Mouse (Mus musculus) heart, embryonic 14.5 days (tissue): Measurements from ENCODE around the gene Cacng6. TPM values are rescaled to one million over a fixed set of nuclear protein-coding genes. Genes with fewer than 3 reads are reported as not detected.

ENCODE experiments used
- ATAC-seq: fragments of 200-750 bp; cut with Nextera tagmentation; 2 replicates; pipeline ENCODE4 v1.8.0; 2017; ENCODE audit warnings: low read depth, moderate TSS enrichment; ENCODE audit not compliant: insufficient number of reproducible peaks, insufficient read depth, low FRiP score
- H3K27ac ChIP-seq, 2 experiments: fragments of 200-500 bp in 1 of 2; fragments of 300-500 bp in 1 of 2; sonication (generic) in 1 of 2; replicated peaks in 1 of 2; 2 replicates each; pipeline ENCODE4 v1.5.1; 2012 to 2014; ENCODE audit warnings: low read depth in 2 of 2, low read length in 2 of 2, control low read depth in 1 of 2, mild to moderate bottlenecking in 1 of 2, mixed read lengths in 1 of 2; ENCODE audit not compliant: control insufficient read depth in 1 of 2, insufficient read depth in 1 of 2
- H3K27me3 ChIP-seq: fragments of 300-500 bp; sonication (generic); 2 replicates; pipeline ENCODE4 v1.6.1; 2014; ENCODE audit warnings: mild to moderate bottlenecking, low read length, control low read depth; ENCODE audit not compliant: control insufficient read depth, insufficient read depth
- H3K36me3 ChIP-seq: fragments of 300-500 bp; sonication (generic); 2 replicates; pipeline ENCODE4 v1.6.1; 2014; ENCODE audit warnings: mild to moderate bottlenecking, control low read depth, low read length, mixed read lengths; ENCODE audit not compliant: control insufficient read depth, insufficient read depth
- H3K4me1 ChIP-seq, 2 experiments: fragments of 200-500 bp in 1 of 2; fragments of 300-500 bp in 1 of 2; sonication (generic) in 1 of 2; 2 replicates each; pipeline ENCODE4 v1.6.1; 2012 to 2014; ENCODE audit warnings: low read length in 2 of 2, control low read depth in 1 of 2, mixed read lengths in 1 of 2; ENCODE audit not compliant: control insufficient read depth in 2 of 2, insufficient read depth in 2 of 2
- H3K4me2 ChIP-seq: fragments of 300-500 bp; sonication (generic); 2 replicates; pipeline ENCODE4 v1.6.1; 2014; ENCODE audit warnings: mild to moderate bottlenecking, low read length
- H3K4me3 ChIP-seq, 2 experiments: fragments of 200-500 bp in 1 of 2; fragments of 300-500 bp in 1 of 2; sonication (generic) in 1 of 2; 2 replicates each; pipeline ENCODE4 v1.5.1; 2012 to 2014; ENCODE audit warnings: low read length in 2 of 2, mild to moderate bottlenecking in 2 of 2, control low read depth in 1 of 2, low read depth in 1 of 2, moderate library complexity in 1 of 2; ENCODE audit not compliant: control insufficient read depth in 1 of 2, insufficient read depth in 1 of 2
- H3K9ac ChIP-seq: fragments of 300-500 bp; sonication (generic); 2 replicates; pipeline ENCODE4 v1.6.1; 2014; ENCODE audit warnings: mild to moderate bottlenecking, low read length
- H3K9me3 ChIP-seq: fragments of 300-500 bp; sonication (generic); 2 replicates; pipeline ENCODE4 v1.6.1; 2016; ENCODE audit warnings: low read length, control low read depth; ENCODE audit not compliant: control insufficient read depth
- WGBS: fragments of 180-500 bp; shearing (Covaris S2); extraction: QIAGEN DNeasy Blood & Tissue Kit; methylation state at CpG from one replicate; pipeline ENCODE4 v1.1.7; 2014; 5-methylcytosine and 5-hydroxymethylcytosine counted together
- polyA plus RNA-seq: library from polyadenylated mRNA; unstranded; fragments of >200 nt; fragmentation: Nextera tagmentation; extraction: Ambion mirVana; gene quantifications from 2 replicates; pipeline ENCODE4 v1.2.1, GENCODE M21; 2014

The Cacng6 gene
- polyA plus RNA-seq, 1 experiment from 2014 or later: 19.1 TPM

- Histone ChIP-seq H3K4me3 (no peak overlapping the region), H3K27ac (no peak overlapping the region), H3K4me2 (no peak overlapping the region), H3K9me3 (no peaks in the 10 kb centered on the region), H3K27me3 (no peaks in the 10 kb centered on the region), H3K4me1 (no peaks in the 10 kb centered on the region), H3K9ac (no peak overlapping the region), H3K36me3 (no peaks in the 10 kb centered on the region)
- WGBS: 73% methylated on average over 4 of the region's 4 CpGs
- no peak for ATAC-seq
Measured at GRCm38 (mm10) chr7:3463306-3463705, 39.3 kb downstream of the Cacng6 start.

DNA sequence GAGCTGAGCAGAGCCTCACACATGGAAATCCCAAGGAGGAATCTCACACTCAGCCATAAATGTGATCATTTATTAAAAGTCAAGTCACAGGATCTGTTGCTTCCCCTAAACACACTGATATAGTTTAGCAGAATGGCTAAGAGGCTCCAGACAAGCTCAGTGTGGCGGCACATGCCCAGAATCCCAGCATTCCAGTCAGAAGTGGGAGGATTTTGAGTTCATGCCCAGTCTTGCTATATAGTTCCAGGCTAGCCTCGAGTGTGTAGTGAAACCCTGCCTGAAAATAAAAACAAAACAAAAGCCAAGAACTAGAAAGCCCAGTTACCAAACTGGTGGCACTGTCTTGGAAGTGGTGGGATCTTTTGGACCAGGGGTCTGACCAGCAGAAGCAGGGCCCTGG is 44.6 kb downstream of the Cacng6 start:
- Histone ChIP-seq H3K4me2 (no peak overlapping the region), H3K36me3 (no peaks in the 10 kb centered on the region), H3K9me3 (no peaks in the 10 kb centered on the region), H3K4me1 (no peaks in the 10 kb centered on the region), H3K9ac (no peak overlapping the region), H3K4me3 (no peak overlapping the region), H3K27me3 (no peaks in the 10 kb centered on the region), H3K27ac (no peak overlapping the region)
- WGBS: 52% methylated on average over 2 of the region's 2 CpGs
- no peak for ATAC-seq

GRCm38 (mm10) chr7:3472774-3473173 is 48.8 kb downstream of the Cacng6 start:
- Histone ChIP-seq H3K36me3 (no peaks in the 10 kb centered on the region), H3K27me3 (no peaks in the 10 kb centered on the region), H3K9me3 (no peaks in the 10 kb centered on the region), H3K4me1 (0 out of 4 replicates have a peak, but pooled peaks cover 0 to 4% of the 10 kb centered on the region in 2 experiments), H3K27ac (no peak overlapping the region), H3K4me3 (no peak overlapping the region), H3K9ac (no peak overlapping the region), H3K4me2 (no peak overlapping the region)
- no peak for ATAC-seq
- 62% methylated on average over 3 of the region's 3 CpGs for WGBS

DNA sequence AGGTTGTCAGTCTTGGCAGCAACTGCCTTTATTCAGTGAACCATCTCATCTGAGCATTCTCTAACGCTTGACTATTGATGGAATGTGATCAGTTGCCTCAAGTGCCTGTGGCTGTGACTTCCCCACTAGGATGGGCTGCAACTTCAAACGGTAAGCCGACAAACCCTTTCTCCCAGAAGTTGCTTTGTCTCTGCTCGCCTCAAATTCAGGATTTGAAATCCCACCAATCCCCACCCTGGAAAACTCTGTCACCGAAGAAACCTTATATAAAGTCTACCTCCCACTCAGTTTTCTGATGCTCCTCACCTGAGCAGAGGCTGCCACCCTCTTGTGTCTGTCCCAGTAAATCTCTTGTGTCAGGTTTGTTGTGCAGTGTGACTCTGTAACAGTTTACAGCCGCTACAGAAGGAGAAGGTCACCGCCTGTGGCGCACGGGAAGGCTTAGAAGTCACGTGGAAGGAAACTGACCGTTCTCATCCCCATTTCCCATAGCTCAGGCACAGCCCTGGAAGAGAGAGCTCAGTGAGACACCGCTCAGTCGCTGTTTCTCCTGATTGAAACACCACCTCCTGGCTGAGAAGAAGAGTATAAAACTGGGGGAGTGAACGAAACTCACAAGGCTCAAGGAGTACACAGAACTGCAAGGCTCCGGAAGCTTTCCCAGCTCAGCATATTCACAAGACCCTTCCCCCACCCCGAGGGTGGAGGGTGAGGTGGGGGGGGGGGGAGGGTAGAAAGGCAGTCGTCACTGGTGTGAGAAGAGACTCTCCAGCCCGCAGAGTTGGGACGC is 50.5 kb downstream of the Cacng6 start:
- Histone ChIP-seq H3K27ac (no peak overlapping the region), H3K27me3 (no peaks in the 10 kb centered on the region), H3K4me3 (peak overlapping the region; percentile 3 to 10; a peak in 1 of 4 replicates), H3K36me3 (no peaks in the 10 kb centered on the region), H3K9me3 (no peaks in the 10 kb centered on the region), H3K4me1 (0 out of 4 replicates have a peak, but pooled peaks cover 0 to 4% of the 10 kb centered on the region in 2 experiments), H3K4me2 (peak overlapping the region; percentile 54), H3K9ac (0 out of 2 replicates have a peak overlapping the region, but pooled peaks have one; percentile 16)
- 5% methylated on average over 19 of the region's 19 CpGs for WGBS
- no peak for ATAC-seq

GRCm38 (mm10) chr7:3476728-3477127 is 52.7 kb downstream of the Cacng6 start:
- ATAC-seq: no peak
- Histone ChIP-seq H3K9me3 (peaks cover 2% of the 10 kb centered on the region; the same call in 1 of the 2 replicates), H3K27ac (no peak overlapping the region), H3K27me3 (no peaks in the 10 kb centered on the region), H3K9ac (no peak overlapping the region), H3K4me2 (no peak overlapping the region), H3K4me1 (0 out of 4 replicates have a peak, but pooled peaks cover 0 to 4% of the 10 kb centered on the region in 2 experiments), H3K4me3 (no peak overlapping the region), H3K36me3 (no peaks in the 10 kb centered on the region)
- 59% methylated on average over 5 of the region's 5 CpGs for WGBS

GRCm38 (mm10) chr7:3481948-3482608 is 58.1 kb downstream of the Cacng6 start:
- Histone ChIP-seq H3K36me3 (no peaks in the 10 kb centered on the region), H3K9ac (no peak overlapping the region), H3K27ac (no peak overlapping the region), H3K4me3 (no peak overlapping the region), H3K9me3 (peaks cover 3% of the 10 kb centered on the region; the same call in 1 of the 2 replicates), H3K27me3 (no peaks in the 10 kb centered on the region), H3K4me2 (no peak overlapping the region), H3K4me1 (no peaks in the 10 kb centered on the region)
- no peak for ATAC-seq
- WGBS: 81% methylated on average over 6 of the region's 6 CpGs
